Mouse (Mus musculus) neural tube, postnatal 0 days (tissue): ENCODE measurements around the gene Hist1h1b. TPM values are rescaled to one million over a fixed set of nuclear protein-coding genes. Genes with fewer than 3 reads are reported as not detected.

Experiments
- microRNA-seq: library from miRNA; unstranded; fragments of <30 nt; microRNA quantifications from one replicate; pipeline ENCODE4, GENCODE M21; 2016
- polyA plus RNA-seq: library from polyadenylated mRNA; unstranded; fragments of >200 nt; fragmentation: Nextera tagmentation; extraction: Ambion mirVana; gene quantifications from 2 replicates; pipeline ENCODE4 v1.2.1, GENCODE M21; 2015

The Hist1h1b gene
- 2.4 and 2.9 TPM in 2 replicates for polyA plus RNA-seq

GRCm38 (mm10) chr13:21779767-21780731 lies at the start of gene Hist1h1b:
TSS of gene Hist1h1b (minus strand) at chr13:21780625.

GRCm38 (mm10) chr13:21811539-21811938 lies 31.1 kb upstream of the Hist1h1b start, which contains the start of gene Hist1h4m:
TSS of gene Hist1h4m (plus strand) at chr13:21811746.

GRCm38 (mm10) chr13:21810073-21810472 lies 29.6 kb upstream of the Hist1h1b start, which contains the start of the genes Hist1h2bq and Hist1h2ao:
TSS of gene Hist1h2bq (minus strand) at chr13:21810197.
TSS of gene Hist1h2ao (plus strand) at chr13:21810465.

GRCm38 (mm10) chr13:21786899-21787629 lies 6.6 kb upstream of the Hist1h1b start, which contains the start of the genes Hist1h2an and Hist1h2bp:
TSS of gene Hist1h2an (minus strand) at chr13:21787218.
TSS of gene Hist1h2bp (plus strand) at chr13:21787461.

GRCm38 (mm10) chr13:21783255-21783617 lies 2.8 kb upstream of the Hist1h1b start, which contains the start of gene Hist1h3i:
TSS of gene Hist1h3i (minus strand) at chr13:21783370.

GRCm38 (mm10) chr13:21753524-21754285 lies 26.7 kb downstream of the Hist1h1b start, which contains the start of the genes Hist1h2ak and Hist1h2bn:
TSS of gene Hist1h2ak (minus strand) at chr13:21753827.
TSS of gene Hist1h2bn (plus strand) at chr13:21754123.

GRCm38 (mm10) chr13:21750159-21751017 lies 30.0 kb downstream of the Hist1h1b start, which contains the start of gene Hist1h4k:
TSS of gene Hist1h4k (minus strand) at chr13:21750505.

GRCm38 (mm10) chr13:21734906-21735767 lies 45.3 kb downstream of the Hist1h1b start, which contains the start of gene Hist1h4j:
TSS of gene Hist1h4j (plus strand) at chr13:21735064.

Small RNA genes within 50 kb of the gene (microRNA-seq; reads per million reads assigned to microRNA genes)
- gene Gm19658 (not detected), gene Gm44346 (not detected), gene Gm44454 (not detected)

Other genes with a start within 250 kb of the Hist1h1b start
- 3.5 and 4.0 TPM in 2 replicates for gene Zkscan8, start 249.5 kb downstream of the Hist1h1b start, polyA plus RNA-seq
- 0.14 and 0.17 TPM in 2 replicates for gene Olfr1366, start 237.8 kb downstream of the Hist1h1b start, polyA plus RNA-seq
- 0.09 and 0.11 TPM in 2 replicates for gene Olfr1535, start 220.7 kb downstream of the Hist1h1b start, polyA plus RNA-seq
- gene Olfr1364, start 198.9 kb downstream of the Hist1h1b start, polyA plus RNA-seq: not detected in 2 replicates
- gene Olfr1362, start 166.6 kb downstream of the Hist1h1b start, polyA plus RNA-seq: not detected in 2 replicates
- not detected in 2 replicates for gene Olfr11, start 138.1 kb downstream of the Hist1h1b start, polyA plus RNA-seq
- not detected in 2 replicates for gene Olfr1361, start 117.2 kb downstream of the Hist1h1b start, polyA plus RNA-seq
- gene Olfr1360, start 103.2 kb downstream of the Hist1h1b start, polyA plus RNA-seq: not detected in 2 replicates
- not detected in 2 replicates for gene Olfr1359, start 82.5 kb downstream of the Hist1h1b start, polyA plus RNA-seq
- gene Hist1h2bl, start 64.5 kb downstream of the Hist1h1b start, polyA plus RNA-seq: not detected in 2 replicates
- gene Hist1h2ai, start 64.2 kb downstream of the Hist1h1b start, polyA plus RNA-seq: 2.3 and 6.6 TPM in 2 replicates
- 0.86 TPM in 1 of 2 replicates, not detected in the other for gene Hist1h3h, start 63.0 kb downstream of the Hist1h1b start, polyA plus RNA-seq
- 0.49 TPM in 1 of 2 replicates, not detected in the other for gene Hist1h2bm, start 58.6 kb downstream of the Hist1h1b start, polyA plus RNA-seq
- 0.21 TPM in 1 of 2 replicates, not detected in the other for gene Hist1h4j, start 45.6 kb downstream of the Hist1h1b start, polyA plus RNA-seq
- 1.3 and 1.8 TPM in 2 replicates for gene Hist1h4k, start 30.1 kb downstream of the Hist1h1b start, polyA plus RNA-seq
- 3.2 and 4.2 TPM in 2 replicates for gene Hist1h2ak, start 26.8 kb downstream of the Hist1h1b start, polyA plus RNA-seq
- 0.58 TPM in 1 of 2 replicates, not detected in the other for gene Hist1h2bn, start 26.5 kb downstream of the Hist1h1b start, polyA plus RNA-seq
- gene Hist1h3i, start 2.7 kb upstream of the Hist1h1b start, polyA plus RNA-seq: 12.2 and 12.5 TPM in 2 replicates
- gene Hist1h2an, start 6.6 kb upstream of the Hist1h1b start, polyA plus RNA-seq: 2.3 and 3.8 TPM in 2 replicates
- 0.71 TPM in 1 of 2 replicates, not detected in the other for gene Hist1h2bp, start 6.8 kb upstream of the Hist1h1b start, polyA plus RNA-seq
- gene Hist1h2bq, start 29.6 kb upstream of the Hist1h1b start, polyA plus RNA-seq: 1.8 and 3.8 TPM in 2 replicates
- gene Hist1h2ao, start 29.8 kb upstream of the Hist1h1b start, polyA plus RNA-seq: not detected in 2 replicates
- gene Hist1h4m, start 31.1 kb upstream of the Hist1h1b start, polyA plus RNA-seq: not detected in 2 replicates
- gene Hist1h4n, start 51.6 kb upstream of the Hist1h1b start, polyA plus RNA-seq: 2.5 and 3.3 TPM in 2 replicates
- 265 and 280 TPM in 2 replicates for gene Hist1h2ap, start 52.9 kb upstream of the Hist1h1b start, polyA plus RNA-seq
- gene Hist1h2br, start 53.1 kb upstream of the Hist1h1b start, polyA plus RNA-seq: 1.7 and 4.2 TPM in 2 replicates
- gene Zfp184, start 164.5 kb upstream of the Hist1h1b start, polyA plus RNA-seq: 5.3 and 6.1 TPM in 2 replicates
- gene Pom121l2, start 200.6 kb upstream of the Hist1h1b start, polyA plus RNA-seq: not detected in 2 replicates
- 0.21 and 0.29 TPM in 2 replicates for gene Prss16, start 229.1 kb upstream of the Hist1h1b start, polyA plus RNA-seq